In genomic region chr10:100038994-100039393, GRCm38 (mm10) we compare ENCODE assay signal across 24 mouse cellular contexts. TPM values are rescaled to one million over a fixed set of nuclear protein-coding genes. Genes with fewer than 3 reads are reported as not detected.
DNase-seq lines count a peak whose midpoint lies in the region; ATAC-seq and TF ChIP-seq lines count a peak whose summit lies in the region.
"Had no signal": no experiment of that assay in that cellular context is flagged by ENCODE, and none has a peak within 500 bp of the region (broad histone marks: within the 10 kb centered on the region; RNA-seq: fewer than 3 reads in every experiment).

No protein-coding gene starts in this region.

- peak; percentile 50 for DNase-seq in liver, adult 2 months (ENCODE audit: extremely low read depth, low read depth, low spot score)
- DNase-seq in liver, embryonic 11.5 days (ENCODE audit: low spot score), result no peak
- DNase-seq in liver, postnatal 0 days, result no peak
- DNase-seq: cerebellum, adult 11 months; cerebellum, adult 2 months; cerebellum, adult 9-11 months; cerebellum, postnatal 25 days; forebrain, postnatal 0 days; gastrocnemius, postnatal 25 days; heart, postnatal 10 days; heart, postnatal 36 days had no signal

- no peak overlapping the region for H3K27ac ChIP-seq in liver, adult 2 months (replicated peaks; ENCODE audit: insufficient read depth, low read depth, low read length)
- no peak overlapping the region for H3K27ac ChIP-seq in liver, embryonic 11.5 days (ENCODE audit: low read depth, low read length)
- H3K27ac ChIP-seq in brown adipose tissue, adult 24 weeks (replicated peaks; ENCODE audit: low read depth, low read length), result 0 out of 2 replicates have a peak overlapping the region, but pooled peaks have one; percentile 1
- H3K27ac ChIP-seq in liver, postnatal 0 days (ENCODE audit: low read depth), result peak overlapping the region; percentile 84
- no peak overlapping the region for H3K27ac ChIP-seq in kidney, embryonic 14.5 days (ENCODE audit: low read depth, low read length)
- H3K27ac ChIP-seq: embryonic facial prominence, embryonic 12.5 days; embryonic facial prominence, embryonic 15.5 days; heart, embryonic 15.5 days; hindbrain, embryonic 10.5 days; hindbrain, embryonic 13.5 days had no signal

- no peak overlapping the region for H3K4me2 ChIP-seq in liver, embryonic 11.5 days
- no peak overlapping the region for H3K4me2 ChIP-seq in liver, postnatal 0 days (ENCODE audit: low read depth, low read length)
- no peak overlapping the region for H3K4me2 ChIP-seq in kidney, embryonic 14.5 days (replicated peaks; ENCODE audit: low read depth, low read length)
- H3K4me2 ChIP-seq: embryonic facial prominence, embryonic 12.5 days; embryonic facial prominence, embryonic 15.5 days; heart, embryonic 11.5 days; heart, embryonic 15.5 days; hindbrain, embryonic 13.5 days had no signal

- no peak overlapping the region for H3K4me3 ChIP-seq in liver, adult 2 months (ENCODE audit: insufficient read depth, low read depth, low read length)
- H3K4me3 ChIP-seq in liver, embryonic 11.5 days (ENCODE audit: low read depth, low read length), result no peak overlapping the region
- H3K4me3 ChIP-seq in E14TG2a.4 (replicated peaks; ENCODE audit: low read length), result peak overlapping the region; percentile 37
- no peak overlapping the region for H3K4me3 ChIP-seq in brown adipose tissue, adult 24 weeks (ENCODE audit: insufficient read depth, low read depth, low read length)
- H3K4me3 ChIP-seq in liver, postnatal 0 days (ENCODE audit: low read depth, low read length), result no peak overlapping the region
- H3K4me3 ChIP-seq in kidney, embryonic 14.5 days (ENCODE audit: low read length), result no peak overlapping the region
- H3K4me3 ChIP-seq: embryonic facial prominence, embryonic 12.5 days; embryonic facial prominence, embryonic 15.5 days; heart, embryonic 15.5 days; hindbrain, embryonic 10.5 days; hindbrain, embryonic 13.5 days had no signal

- 67% methylated on average over 8 of the region's 8 CpGs for WGBS in liver, adult 2 months
- WGBS in liver, embryonic 11.5 days, result 68% methylated on average over 8 of the region's 8 CpGs
- WGBS in liver, postnatal 0 days (ENCODE audit: insufficient replicate concordance), result 70% methylated on average over 8 of the region's 8 CpGs
- 79% methylated on average over 8 of the region's 8 CpGs for WGBS in kidney, embryonic 14.5 days

- TF ChIP-seq POLR2A in liver, adult 2 months (IDR thresholded peaks at IDR 0.05; ENCODE audit: extremely low read depth, insufficient read depth, low read length), result no peak

- ATAC-seq in liver, embryonic 11.5 days (replicated peaks; ENCODE audit: low FRiP score), result no peak
- peak; percentile 75 for ATAC-seq in liver, postnatal 0 days
- ATAC-seq in kidney, embryonic 14.5 days (ENCODE audit: low FRiP score, low TSS enrichment), result no peak
- ATAC-seq: CD4-positive, CD25-positive, alpha-beta regulatory T cell, adult 4 months; forebrain, embryonic 14.5 days; forebrain, postnatal 0 days; hindbrain, embryonic 16.5 days; Patski had no signal

- no peaks in the 10 kb centered on the region for H3K27me3 ChIP-seq in liver, adult 2 months (ENCODE audit: control insufficient read depth, insufficient read depth, low read length)
- no peaks in the 10 kb centered on the region for H3K27me3 ChIP-seq in liver, embryonic 11.5 days (replicated peaks; ENCODE audit: control insufficient read depth, insufficient read depth, low read length)
- peaks cover 8% of the 10 kb centered on the region; the same call in 1 of the 2 replicates for H3K27me3 ChIP-seq in E14TG2a.4 (ENCODE audit: insufficient read depth, low read length)
- no peaks in the 10 kb centered on the region for H3K27me3 ChIP-seq in liver, postnatal 0 days (ENCODE audit: insufficient read depth, low read length)
- H3K27me3 ChIP-seq in kidney, embryonic 14.5 days (ENCODE audit: control insufficient read depth, insufficient read depth, low read length), result no peaks in the 10 kb centered on the region
- H3K27me3 ChIP-seq: embryonic facial prominence, embryonic 12.5 days; embryonic facial prominence, embryonic 15.5 days; heart, embryonic 15.5 days; hindbrain, embryonic 13.5 days; Patski had no signal

- no peaks in the 10 kb centered on the region; the same call in 1 of the 2 replicates for H3K79me2 ChIP-seq in liver, adult 2 months (ENCODE audit: control insufficient read depth, insufficient read depth, low read length)

- TF ChIP-seq CTCF in liver, adult 2 months (IDR thresholded peaks at IDR 0.05; ENCODE audit: low read depth, low read length), result no peak
- no peak for TF ChIP-seq CTCF in E14TG2a.4 (conservative IDR thresholded peaks at IDR 0.05; ENCODE audit: low read length)
- no peak for TF ChIP-seq CTCF in liver, postnatal 0 days (IDR thresholded peaks at IDR 0.05; ENCODE audit: low read depth)

- H3K36me3 ChIP-seq in liver, adult 2 months (ENCODE audit: control insufficient read depth, insufficient read depth, low read length), result no peaks in the 10 kb centered on the region
- H3K36me3 ChIP-seq in liver, embryonic 11.5 days (ENCODE audit: control insufficient read depth, insufficient read depth, low read length), result no peaks in the 10 kb centered on the region
- H3K36me3 ChIP-seq in E14TG2a.4 (ENCODE audit: insufficient read depth, low read length), result no peaks in the 10 kb centered on the region
- no peaks in the 10 kb centered on the region for H3K36me3 ChIP-seq in liver, postnatal 0 days (replicated peaks; ENCODE audit: insufficient read depth, low read length)
- H3K36me3 ChIP-seq in kidney, embryonic 14.5 days (ENCODE audit: control insufficient read depth, insufficient read depth, low read length), result no peaks in the 10 kb centered on the region
- H3K36me3 ChIP-seq: embryonic facial prominence, embryonic 12.5 days; embryonic facial prominence, embryonic 15.5 days; heart, embryonic 15.5 days; hindbrain, embryonic 10.5 days; hindbrain, embryonic 13.5 days had no signal

- no peak for TF ChIP-seq EP300 in liver, postnatal 0 days (IDR thresholded peaks at IDR 0.05; ENCODE audit: low read depth)

- no peak overlapping the region for H3K9ac ChIP-seq in liver, adult 2 months (ENCODE audit: low read depth, low read length)
- H3K9ac ChIP-seq in liver, embryonic 11.5 days (ENCODE audit: low read depth, low read length), result no peak overlapping the region
- H3K9ac ChIP-seq in liver, postnatal 0 days (replicated peaks), result no peak overlapping the region
- no peak overlapping the region for H3K9ac ChIP-seq in kidney, embryonic 14.5 days (ENCODE audit: low read depth, low read length)
- H3K9ac ChIP-seq: embryonic facial prominence, embryonic 12.5 days; embryonic facial prominence, embryonic 15.5 days; forebrain, postnatal 0 days; heart, embryonic 15.5 days; hindbrain, embryonic 13.5 days had no signal

- H3K4me1 ChIP-seq in liver, adult 2 months (ENCODE audit: control insufficient read depth, insufficient read depth, low read length), result peaks cover 1% of the 10 kb centered on the region; the same call in 1 of the 2 replicates
- no peaks in the 10 kb centered on the region; the same call in 1 of the 2 replicates for H3K4me1 ChIP-seq in liver, embryonic 11.5 days (replicated peaks; ENCODE audit: control insufficient read depth, insufficient read depth, low read length)
- H3K4me1 ChIP-seq in E14TG2a.4 (replicated peaks; ENCODE audit: low read depth, low read length), result peaks cover 45% of the 10 kb centered on the region
- peaks cover 24% of the 10 kb centered on the region; the same call in 1 of the 2 replicates for H3K4me1 ChIP-seq in brown adipose tissue, adult 24 weeks (ENCODE audit: control insufficient read depth, insufficient read depth, insufficient read length, low read length)
- H3K4me1 ChIP-seq in liver, postnatal 0 days (ENCODE audit: insufficient read depth), result peaks cover 3% of the 10 kb centered on the region
- no peaks in the 10 kb centered on the region; the same call in 1 of the 2 replicates for H3K4me1 ChIP-seq in kidney, embryonic 14.5 days (ENCODE audit: control insufficient read depth, insufficient read depth, low read length)
- H3K4me1 ChIP-seq: embryonic facial prominence, embryonic 12.5 days; embryonic facial prominence, embryonic 15.5 days; hindbrain, embryonic 13.5 days had no signal

- no peaks in the 10 kb centered on the region for H3K9me3 ChIP-seq in liver, embryonic 11.5 days (ENCODE audit: control insufficient read depth, low read length)
- H3K9me3 ChIP-seq in E14TG2a.4 (ENCODE audit: low read length), result peaks cover under 1% of the 10 kb centered on the region; the same call in 1 of the 2 replicates
- no peaks in the 10 kb centered on the region for H3K9me3 ChIP-seq in liver, postnatal 0 days (ENCODE audit: low read length)
- no peaks in the 10 kb centered on the region for H3K9me3 ChIP-seq in kidney, embryonic 14.5 days (ENCODE audit: control insufficient read depth, low read length)
- H3K9me3 ChIP-seq: embryonic facial prominence, embryonic 12.5 days; embryonic facial prominence, embryonic 15.5 days; heart, embryonic 15.5 days; hindbrain, embryonic 10.5 days; hindbrain, embryonic 13.5 days had no signal

RNA-seq across cellular contexts. Expression of gene Kitl, which starts 23.6 kb away (rescaled TPM):
- 2.5 and 5.5 TPM in 2 replicates for total RNA-seq in liver, adult 2 months (2014; rRNA removed)
- polyA plus RNA-seq in liver, adult 2 months (2012; rRNA removed), result 2.0 and 2.4 TPM in 2 replicates
- polyA plus RNA-seq in liver, embryonic 11.5 days (2014; fragmentation: Nextera tagmentation; extraction: Ambion mirVana), result 24.0 and 30.4 TPM in 2 replicates
- polyA plus RNA-seq in brown adipose tissue, adult 24 weeks (2012; ENCODE audit: insufficient read depth, insufficient read length, missing spikeins), result 9.8 and 14.1 TPM in 2 replicates
- polyA plus RNA-seq in liver, postnatal 0 days (2015; fragmentation: Nextera tagmentation; extraction: Ambion mirVana), result 2.3 and 5.0 TPM in 2 replicates
- polyA plus RNA-seq in kidney, embryonic 14.5 days (2014; fragmentation: Nextera tagmentation; extraction: Ambion mirVana), result 16.7 and 35.2 TPM in 2 replicates

Comparison
In these comparisons a context has a peak if more than half of its experiments do, and no peak if none do; other contexts are left out.
1. H3K27ac ChIP-seq: peak in brown adipose tissue, adult 24 weeks (single experiment) and liver, postnatal 0 days (single experiment); none in liver, adult 2 months (single experiment), liver, embryonic 11.5 days (single experiment) and kidney, embryonic 14.5 days (single experiment).